Mouse (Mus musculus): ENCODE data around the gene Tex33.

DNA sequence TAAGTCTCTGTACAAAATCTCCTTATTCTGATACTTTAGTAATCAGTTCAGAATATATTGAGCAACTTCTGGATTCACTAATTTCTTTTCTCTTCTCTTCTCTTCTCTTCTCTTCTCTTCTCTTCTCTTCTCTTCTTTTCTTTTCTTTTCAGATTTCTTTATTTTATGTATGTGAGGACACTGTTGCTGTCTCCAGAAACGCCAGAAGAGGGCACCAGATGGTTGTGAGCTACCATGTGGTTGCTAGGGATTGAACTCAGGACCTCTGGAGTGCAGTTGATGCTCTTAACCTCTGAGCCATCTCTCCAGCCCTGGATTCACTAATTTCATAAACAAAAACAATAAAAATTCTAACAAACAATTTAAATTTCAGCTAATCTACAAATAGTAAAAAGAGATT, 40.8 kb downstream of the Tex33 start:
- peak; percentile 46; the same call in 1 of the 2 replicates for TF ChIP-seq CTCF (IDR thresholded peaks at IDR 0.05; ENCODE audit: borderline replicate concordance, insufficient read depth, low read length)
- TF ChIP-seq POLR2A (IDR thresholded peaks at IDR 0.05; ENCODE audit: low read depth, low read length) = no peak
